Mouse (Mus musculus) midbrain, embryonic 14.5 days (tissue): ENCODE measurements around the gene Tent5d. TPM values are rescaled to one million over a fixed set of nuclear protein-coding genes. Genes with fewer than 3 reads are reported as not detected.

Experiments used
- ATAC-seq: fragments of 200-750 bp; cut with Nextera tagmentation; 2 replicates; pipeline ENCODE4 v1.8.0; 2017; ENCODE audit warnings: moderate number of reproducible peaks, moderate library complexity; ENCODE audit not compliant: low FRiP score, low TSS enrichment
- DNase-seq: peaks from one replicate; pipeline ENCODE4 v3.0.0-alpha.2; 2015
- H3K27ac ChIP-seq: fragments of 300-500 bp; sonication (generic); replicated peaks from 2 replicates; pipeline ENCODE4 v1.5.1; 2014; ENCODE audit warnings: mild to moderate bottlenecking, low read depth, low read length, moderate library complexity
- H3K27me3 ChIP-seq: fragments of 300-500 bp; sonication (generic); 2 replicates; pipeline ENCODE4 v1.6.1; 2014; ENCODE audit warnings: low read length, control low read depth, mixed read lengths; ENCODE audit not compliant: control insufficient read depth, insufficient read depth
- H3K36me3 ChIP-seq: fragments of 300-500 bp; sonication (generic); 2 replicates; pipeline ENCODE4 v1.6.1; 2014; ENCODE audit warnings: low read length, control low read depth; ENCODE audit not compliant: control insufficient read depth, insufficient read depth
- H3K4me1 ChIP-seq: fragments of 300-500 bp; sonication (generic); 2 replicates; pipeline ENCODE4 v1.6.1; 2014; ENCODE audit warnings: mild to moderate bottlenecking, antibody characterized with exemption, low read length, control low read depth; ENCODE audit not compliant: control insufficient read depth, insufficient read depth
- H3K4me2 ChIP-seq: fragments of 300-500 bp; sonication (generic); 2 replicates; pipeline ENCODE4 v1.6.1; 2014; ENCODE audit warnings: mild to moderate bottlenecking, low read length, moderate library complexity
- H3K4me3 ChIP-seq: fragments of 300-500 bp; sonication (generic); replicated peaks from 2 replicates; pipeline ENCODE4 v1.5.1; 2014; ENCODE audit warnings: low read depth, low read length
- H3K9ac ChIP-seq: fragments of 300-500 bp; sonication (generic); replicated peaks from 2 replicates; pipeline ENCODE4 v1.6.1; 2014; ENCODE audit warnings: mild to moderate bottlenecking, low read length, moderate library complexity
- H3K9me3 ChIP-seq: fragments of 300-500 bp; sonication (generic); 2 replicates; pipeline ENCODE4 v1.6.1; 2016; ENCODE audit warnings: low read length, control low read depth, mixed read lengths; ENCODE audit not compliant: control insufficient read depth
- WGBS: fragments of 180-500 bp; shearing (Covaris S2); extraction: QIAGEN DNeasy Blood & Tissue Kit; methylation state at CpG from one replicate; pipeline ENCODE4 v1.1.7; 2014; 5-methylcytosine and 5-hydroxymethylcytosine counted together
- polyA plus RNA-seq: library from polyadenylated mRNA; unstranded; fragments of >200 nt; fragmentation: Nextera tagmentation; extraction: Ambion mirVana; gene quantifications from 2 replicates; pipeline ENCODE4 v1.2.1, GENCODE M21; 2014

The Tent5d gene
- polyA plus RNA-seq = 0.18 TPM in 1 of 2 replicates, not detected in the other

- H3K4me2 ChIP-seq = no peak within 1 kb of the TSS
- H3K36me3 ChIP-seq = no peaks in the 10 kb centered on the region
- H3K4me1 ChIP-seq = no peaks in the 10 kb centered on the region
- WGBS = 89% methylated on average over 1 of the region's 1 CpGs
- no peak within 1 kb of the TSS for H3K27ac ChIP-seq
- no peak for DNase-seq
- no peak within 1 kb of the TSS for H3K9ac ChIP-seq
- no peak for ATAC-seq
- no peak within 1 kb of the TSS for H3K4me3 ChIP-seq
- no peaks in the 10 kb centered on the region for H3K9me3 ChIP-seq
- no peaks in the 10 kb centered on the region for H3K27me3 ChIP-seq
Measured at GRCm38 (mm10) chrX:107792290-107792689, at the start of gene Tent5d. Gene Tent5d (plus strand): TSS chrX:107792590.

GRCm38 (mm10) chrX:107767896-107768295, 24.5 kb upstream of the Tent5d start:
- H3K4me1 ChIP-seq = no peaks in the 10 kb centered on the region
- H3K4me3 ChIP-seq = no peak overlapping the region
- H3K9me3 ChIP-seq = no peaks in the 10 kb centered on the region
- H3K27me3 ChIP-seq = no peaks in the 10 kb centered on the region
- 27% methylated on average over 3 of the region's 3 CpGs for WGBS
- no peak overlapping the region for H3K4me2 ChIP-seq
- DNase-seq (peak; percentile 4), ATAC-seq (no peak)
- no peak overlapping the region for H3K9ac ChIP-seq
- H3K36me3 ChIP-seq = no peaks in the 10 kb centered on the region
- H3K27ac ChIP-seq = no peak overlapping the region

- H3K4me3 ChIP-seq = no peak overlapping the region
- ATAC-seq = no peak
- 90% methylated on average over 1 of the region's 1 CpGs for WGBS
Measured at GRCm38 (mm10) chrX:107790136-107790535, 2.3 kb upstream of the Tent5d start.

GRCm38 (mm10) chrX:107790750-107791493, 1.5 kb upstream of the Tent5d start:
- WGBS = 27% methylated on average over 8 of the region's 8 CpGs
- no peaks in the 10 kb centered on the region for H3K36me3 ChIP-seq
- no peaks in the 10 kb centered on the region for H3K4me1 ChIP-seq

More at GRCm38 (mm10) chrX:107790136-107790535, 2.3 kb upstream of the Tent5d start:
- H3K9ac ChIP-seq = no peak overlapping the region
- no peaks in the 10 kb centered on the region for H3K9me3 ChIP-seq
- no peaks in the 10 kb centered on the region for H3K4me1 ChIP-seq
- H3K27ac ChIP-seq = no peak overlapping the region
- no peaks in the 10 kb centered on the region for H3K36me3 ChIP-seq
- H3K27me3 ChIP-seq = no peaks in the 10 kb centered on the region
- H3K4me2 ChIP-seq = no peak overlapping the region
- no peak for DNase-seq

GRCm38 (mm10) chrX:107795785-107796184, 3.4 kb downstream of the Tent5d start:
- no peak overlapping the region for H3K4me3 ChIP-seq
- no peaks in the 10 kb centered on the region for H3K36me3 ChIP-seq
- H3K27ac ChIP-seq = no peak overlapping the region
- H3K4me2 ChIP-seq = no peak overlapping the region
- no peak for DNase-seq
- 78% methylated on average over 1 of the region's 1 CpGs for WGBS
- no peaks in the 10 kb centered on the region for H3K9me3 ChIP-seq
- H3K9ac ChIP-seq = no peak overlapping the region
- no peaks in the 10 kb centered on the region for H3K27me3 ChIP-seq
- no peaks in the 10 kb centered on the region for H3K4me1 ChIP-seq
- ATAC-seq = no peak

More at GRCm38 (mm10) chrX:107790750-107791493, 1.5 kb upstream of the Tent5d start:
- Histone ChIP-seq H3K27ac (no peak overlapping the region), H3K27me3 (no peaks in the 10 kb centered on the region), H3K9me3 (no peaks in the 10 kb centered on the region), H3K9ac (no peak overlapping the region), H3K4me2 (no peak overlapping the region), H3K4me3 (no peak overlapping the region)
- ATAC-seq (no peak), DNase-seq (peak; percentile 30)

- ATAC-seq = no peak
- WGBS = 88% methylated on average over 2 of the region's 2 CpGs
- no peak overlapping the region for H3K4me3 ChIP-seq
- no peak overlapping the region for H3K27ac ChIP-seq
- no peaks in the 10 kb centered on the region for H3K27me3 ChIP-seq
- no peak overlapping the region for H3K9ac ChIP-seq
- no peak overlapping the region for H3K4me2 ChIP-seq
- no peaks in the 10 kb centered on the region for H3K9me3 ChIP-seq
- H3K4me1 ChIP-seq = no peaks in the 10 kb centered on the region
- H3K36me3 ChIP-seq = no peaks in the 10 kb centered on the region
- DNase-seq = no peak
Measured at GRCm38 (mm10) chrX:107796919-107797318, 4.5 kb downstream of the Tent5d start.

- ATAC-seq (no peak), DNase-seq (no peak)
- Histone ChIP-seq H3K27me3 (no peaks in the 10 kb centered on the region), H3K4me2 (no peak overlapping the region), H3K9ac (no peak overlapping the region), H3K4me1 (no peaks in the 10 kb centered on the region), H3K36me3 (no peaks in the 10 kb centered on the region), H3K9me3 (no peaks in the 10 kb centered on the region), H3K4me3 (no peak overlapping the region), H3K27ac (no peak overlapping the region)
Measured at GRCm38 (mm10) chrX:107812120-107812519, 19.7 kb downstream of the Tent5d start.

GRCm38 (mm10) chrX:107815502-107816217, 23.3 kb downstream of the Tent5d start:
- ATAC-seq = peak; percentile 77
- H3K27me3 ChIP-seq = no peaks in the 10 kb centered on the region
- no peaks in the 10 kb centered on the region for H3K36me3 ChIP-seq
- no peaks in the 10 kb centered on the region for H3K4me1 ChIP-seq
- WGBS = 24% methylated on average over 30 of the region's 32 CpGs
- no peaks in the 10 kb centered on the region for H3K9me3 ChIP-seq
- peak overlapping the region; percentile 56 for H3K4me2 ChIP-seq
- H3K9ac ChIP-seq = peak overlapping the region; percentile 72
- peak; percentile 37 for DNase-seq
- H3K27ac ChIP-seq = 0 out of 2 replicates have a peak overlapping the region, but pooled peaks have one; percentile 26
- peak overlapping the region; percentile 52 for H3K4me3 ChIP-seq
